In the genomic region with DNA sequence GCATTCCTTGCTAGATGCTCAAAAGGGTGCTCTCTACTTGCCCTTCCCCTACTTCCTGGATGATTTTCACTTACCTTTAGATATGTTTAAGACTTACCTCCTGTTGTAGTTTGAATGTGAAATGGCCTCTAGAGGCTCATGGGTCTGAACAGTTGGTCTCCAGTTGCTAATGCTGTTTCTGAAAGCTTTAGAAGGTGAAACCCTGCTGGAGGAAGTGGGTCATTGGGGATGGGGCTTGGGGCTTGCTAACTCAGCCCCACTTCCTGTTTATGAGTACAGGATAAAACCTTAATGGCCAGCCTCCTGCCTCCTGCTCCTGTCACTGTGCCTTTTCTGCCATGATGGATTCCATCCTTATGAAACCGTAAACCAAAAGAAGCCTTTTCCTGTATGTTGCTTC, we compare ENCODE assay signal across 16 mouse cellular contexts.
"Had no signal": no experiment of that assay in that cellular context is flagged by ENCODE, and none has a peak within 500 bp of the region (broad histone marks: within the 10 kb centered on the region; RNA-seq: fewer than 3 reads in every experiment).

No protein-coding gene starts in this region.

- H3K4me3 ChIP-seq: limb, embryonic 10.5 days; liver, embryonic 15.5 days; midbrain, embryonic 10.5 days; midbrain, embryonic 15.5 days; neural tube, embryonic 13.5 days had no signal

- H3K9me3 ChIP-seq: limb, embryonic 10.5 days; liver, embryonic 15.5 days; midbrain, embryonic 10.5 days; midbrain, embryonic 15.5 days; neural tube, embryonic 13.5 days had no signal

- H3K4me1 ChIP-seq: liver, embryonic 15.5 days; midbrain, embryonic 10.5 days; midbrain, embryonic 15.5 days had no signal

- H3K9ac ChIP-seq: liver, embryonic 15.5 days; midbrain, embryonic 15.5 days; neural tube, embryonic 13.5 days had no signal

- H3K36me3 ChIP-seq: limb, embryonic 10.5 days; liver, embryonic 15.5 days; midbrain, embryonic 10.5 days; midbrain, embryonic 15.5 days; neural tube, embryonic 13.5 days had no signal

- H3K27me3 ChIP-seq: liver, embryonic 15.5 days; midbrain, embryonic 15.5 days; neural tube, embryonic 13.5 days had no signal

- DNase-seq: kidney, adult 9 months; kidney, postnatal 36 days; lung, adult 2 months; lung, postnatal 36 days; right cerebral cortex, adult 18-20 months; right cerebral cortex, postnatal 25 days; thymus, adult 18-20 months; thymus, postnatal 36 days had no signal

- ATAC-seq: lung, postnatal 0 days; midbrain, embryonic 15.5 days had no signal

- H3K27ac ChIP-seq: kidney, postnatal 0 days; limb, embryonic 10.5 days; liver, embryonic 15.5 days; midbrain, embryonic 10.5 days; midbrain, embryonic 15.5 days; neural tube, embryonic 13.5 days had no signal

- H3K4me2 ChIP-seq: liver, embryonic 11.5 days; liver, embryonic 15.5 days; midbrain, embryonic 15.5 days; neural tube, embryonic 13.5 days had no signal
